Mouse (Mus musculus) monocyte, adult 2 months (primary cell): ENCODE data around the gene Maml2.
A peak's percentile ranks its signal among the peaks of the same experiment; 100 is the strongest.

ENCODE experiments used
- DNase-seq, 2 experiments: peaks; one replicate each; pipeline ENCODE4 v3.0.0; 2022; ENCODE audit warnings: low spot score in 2 of 2, low read depth in 1 of 2

Gene Maml2

GRCm38 (mm10) chr9:13525561-13526255 is 228.0 kb downstream of the Maml2 start:
- DNase-seq: no peak

GRCm38 (mm10) chr9:13530575-13530974 is 232.8 kb downstream of the Maml2 start:
- DNase-seq: no peak

GRCm38 (mm10) chr9:13533076-13533707 is 235.4 kb downstream of the Maml2 start:
- no peak for DNase-seq

GRCm38 (mm10) chr9:13535803-13536202 is 238.0 kb downstream of the Maml2 start:
- DNase-seq: no peak

GRCm38 (mm10) chr9:13536419-13537261 is 238.9 kb downstream of the Maml2 start:
- DNase-seq: peak in 1 of 2 experiments; percentile 15

- no peak for DNase-seq
Observed at GRCm38 (mm10) chr9:13538200-13538599, 240.4 kb downstream of the Maml2 start.

- no peak for DNase-seq
Observed at GRCm38 (mm10) chr9:13539535-13539934, 241.8 kb downstream of the Maml2 start.

- no peak for DNase-seq
Observed at GRCm38 (mm10) chr9:13540227-13540626, 242.5 kb downstream of the Maml2 start.

- DNase-seq: no peak
Observed at GRCm38 (mm10) chr9:13540781-13541180, 243.0 kb downstream of the Maml2 start.

- DNase-seq: no peak
Observed at GRCm38 (mm10) chr9:13543167-13543566, 245.4 kb downstream of the Maml2 start.

- DNase-seq: no peak
Observed at GRCm38 (mm10) chr9:13544133-13544532, 246.4 kb downstream of the Maml2 start.

- no peak for DNase-seq
Observed at GRCm38 (mm10) chr9:13545726-13546125, 248.0 kb downstream of the Maml2 start.

GRCm38 (mm10) chr9:13549911-13550310 is 252.2 kb downstream of the Maml2 start:
- DNase-seq: no peak

GRCm38 (mm10) chr9:13552380-13553052 is 254.8 kb downstream of the Maml2 start:
- no peak for DNase-seq

- DNase-seq: no peak
Observed at GRCm38 (mm10) chr9:13554773-13555172, 257.0 kb downstream of the Maml2 start.

GRCm38 (mm10) chr9:13555973-13556481 is 258.3 kb downstream of the Maml2 start:
- no peak for DNase-seq

GRCm38 (mm10) chr9:13556696-13557095 is 258.9 kb downstream of the Maml2 start:
- DNase-seq: no peak

GRCm38 (mm10) chr9:13558811-13559372 is 261.1 kb downstream of the Maml2 start:
- no peak for DNase-seq

- no peak for DNase-seq
Observed at GRCm38 (mm10) chr9:13560651-13561050, 262.9 kb downstream of the Maml2 start.

- no peak for DNase-seq
Observed at GRCm38 (mm10) chr9:13561335-13561734, 263.6 kb downstream of the Maml2 start.
